Mouse (Mus musculus): Measurements from ENCODE around the gene Gnat3. TPM values are rescaled to one million over a fixed set of nuclear protein-coding genes. Genes with fewer than 3 reads are reported as not detected.

The Gnat3 gene
- polyA plus RNA-seq, 1 experiment from 2014 or later = not detected

GRCm38 (mm10) chr5:17980501-17981121 is 18.3 kb downstream of the Gnat3 start:
- no peaks in the 10 kb centered on the region for H3K27me3 ChIP-seq
- H3K27ac ChIP-seq = no peak overlapping the region
- no peaks in the 10 kb centered on the region for H3K9me3 ChIP-seq
- H3K9ac ChIP-seq = no peak overlapping the region
- no peaks in the 10 kb centered on the region for H3K36me3 ChIP-seq (replicated peaks)
- no peak overlapping the region for H3K4me2 ChIP-seq
- 89% methylated on average over 5 of the region's 5 CpGs for WGBS
- ATAC-seq (ENCODE audit: low FRiP score) = no peak
- H3K4me3 ChIP-seq (replicated peaks) = no peak overlapping the region
- H3K4me1 ChIP-seq = no peaks in the 10 kb centered on the region

- Histone ChIP-seq H3K4me2 (no peak overlapping the region), H3K9me3 (no peaks in the 10 kb centered on the region), H3K36me3 (replicated peaks) (no peaks in the 10 kb centered on the region), H3K27me3 (no peaks in the 10 kb centered on the region), H3K27ac (no peak overlapping the region), H3K4me1 (no peaks in the 10 kb centered on the region), H3K4me3 (replicated peaks) (no peak overlapping the region), H3K9ac (no peak overlapping the region)
- no peak for ATAC-seq (ENCODE audit: low FRiP score)
- WGBS = 78% methylated on average over 4 of the region's 4 CpGs
Measured at GRCm38 (mm10) chr5:17982770-17983169, 20.4 kb downstream of the Gnat3 start.

- Histone ChIP-seq H3K4me3 (replicated peaks) (no peak overlapping the region), H3K27ac (no peak overlapping the region), H3K36me3 (replicated peaks) (no peaks in the 10 kb centered on the region), H3K27me3 (no peaks in the 10 kb centered on the region), H3K9ac (no peak overlapping the region), H3K4me2 (no peak overlapping the region), H3K4me1 (no peaks in the 10 kb centered on the region), H3K9me3 (no peaks in the 10 kb centered on the region)
- no peak for ATAC-seq (ENCODE audit: low FRiP score)
- WGBS = 87% methylated on average over 3 of the region's 3 CpGs
Measured at GRCm38 (mm10) chr5:17984522-17984921, 22.2 kb downstream of the Gnat3 start.

GRCm38 (mm10) chr5:17986611-17987010 is 24.3 kb downstream of the Gnat3 start:
- H3K9ac ChIP-seq = no peak overlapping the region
- no peak overlapping the region for H3K4me3 ChIP-seq (replicated peaks)
- WGBS = 69% methylated on average over 3 of the region's 3 CpGs
- no peaks in the 10 kb centered on the region for H3K36me3 ChIP-seq (replicated peaks)
- no peak overlapping the region for H3K4me2 ChIP-seq
- no peaks in the 10 kb centered on the region for H3K4me1 ChIP-seq
- H3K27me3 ChIP-seq = no peaks in the 10 kb centered on the region
- H3K9me3 ChIP-seq = no peaks in the 10 kb centered on the region
- ATAC-seq (ENCODE audit: low FRiP score) = no peak
- H3K27ac ChIP-seq = no peak overlapping the region

GRCm38 (mm10) chr5:17990618-17991017 is 28.3 kb downstream of the Gnat3 start:
- Histone ChIP-seq H3K9ac (no peak overlapping the region), H3K27me3 (no peaks in the 10 kb centered on the region), H3K9me3 (no peaks in the 10 kb centered on the region), H3K36me3 (replicated peaks) (no peaks in the 10 kb centered on the region), H3K27ac (no peak overlapping the region), H3K4me2 (no peak overlapping the region), H3K4me1 (no peaks in the 10 kb centered on the region), H3K4me3 (replicated peaks) (no peak overlapping the region)
- 81% methylated on average over 6 of the region's 6 CpGs for WGBS
- no peak for ATAC-seq (ENCODE audit: low FRiP score)

- 67% methylated on average over 2 of the region's 2 CpGs for WGBS
- Histone ChIP-seq H3K4me1 (no peaks in the 10 kb centered on the region), H3K4me2 (no peak overlapping the region), H3K9me3 (no peaks in the 10 kb centered on the region), H3K27ac (no peak overlapping the region), H3K9ac (no peak overlapping the region), H3K27me3 (no peaks in the 10 kb centered on the region), H3K36me3 (replicated peaks) (no peaks in the 10 kb centered on the region), H3K4me3 (replicated peaks) (no peak overlapping the region)
- ATAC-seq (ENCODE audit: low FRiP score) = no peak
Measured at GRCm38 (mm10) chr5:17999570-17999969, 37.2 kb downstream of the Gnat3 start.

- Histone ChIP-seq H3K9me3 (no peaks in the 10 kb centered on the region), H3K27me3 (no peaks in the 10 kb centered on the region), H3K4me1 (no peaks in the 10 kb centered on the region), H3K4me2 (no peak overlapping the region), H3K4me3 (replicated peaks) (no peak overlapping the region), H3K27ac (no peak overlapping the region), H3K36me3 (replicated peaks) (no peaks in the 10 kb centered on the region), H3K9ac (no peak overlapping the region)
- ATAC-seq (ENCODE audit: low FRiP score) = no peak
- whole genome bisulfite sequencing = 62% methylated on average over 6 of the region's 6 CpGs
Measured at GRCm38 (mm10) chr5:18000185-18000584, 37.8 kb downstream of the Gnat3 start.

- 14% methylated on average over 4 of the region's 4 CpGs for WGBS
- H3K9me3 ChIP-seq = no peaks in the 10 kb centered on the region
- no peak overlapping the region for H3K4me3 ChIP-seq (replicated peaks)
- H3K4me2 ChIP-seq = no peak overlapping the region
- ATAC-seq (ENCODE audit: low FRiP score) = no peak
- H3K9ac ChIP-seq = no peak overlapping the region
- no peak overlapping the region for H3K27ac ChIP-seq
- no peaks in the 10 kb centered on the region for H3K36me3 ChIP-seq (replicated peaks)
- no peaks in the 10 kb centered on the region for H3K27me3 ChIP-seq
- no peaks in the 10 kb centered on the region for H3K4me1 ChIP-seq
Measured at GRCm38 (mm10) chr5:18001646-18002045, 39.3 kb downstream of the Gnat3 start.

- Histone ChIP-seq H3K4me1 (no peaks in the 10 kb centered on the region), H3K4me3 (replicated peaks) (no peak overlapping the region), H3K4me2 (no peak overlapping the region), H3K9me3 (no peaks in the 10 kb centered on the region), H3K27me3 (no peaks in the 10 kb centered on the region), H3K27ac (no peak overlapping the region), H3K9ac (no peak overlapping the region), H3K36me3 (replicated peaks) (no peaks in the 10 kb centered on the region)
- ATAC-seq (ENCODE audit: low FRiP score) = no peak
- WGBS = 87% methylated on average over 6 of the region's 6 CpGs
Measured at GRCm38 (mm10) chr5:18003675-18004074, 41.3 kb downstream of the Gnat3 start.

- no peaks in the 10 kb centered on the region for H3K27me3 ChIP-seq
- no peak overlapping the region for H3K9ac ChIP-seq
- H3K4me1 ChIP-seq = no peaks in the 10 kb centered on the region
- 71% methylated on average over 3 of the region's 3 CpGs for WGBS
- H3K27ac ChIP-seq = no peak overlapping the region
- no peak for ATAC-seq (ENCODE audit: low FRiP score)
- H3K9me3 ChIP-seq = no peaks in the 10 kb centered on the region
- no peak overlapping the region for H3K4me3 ChIP-seq (replicated peaks)
- H3K4me2 ChIP-seq = no peak overlapping the region
- no peaks in the 10 kb centered on the region for H3K36me3 ChIP-seq (replicated peaks)
Measured at GRCm38 (mm10) chr5:18004824-18005611, 42.7 kb downstream of the Gnat3 start.

- H3K9ac ChIP-seq = no peak overlapping the region
- no peak overlapping the region for H3K27ac ChIP-seq
- no peaks in the 10 kb centered on the region for H3K4me1 ChIP-seq
- no peaks in the 10 kb centered on the region for H3K36me3 ChIP-seq (replicated peaks)
- 96% methylated on average over 2 of the region's 2 CpGs for WGBS
- no peaks in the 10 kb centered on the region for H3K27me3 ChIP-seq
- no peak overlapping the region for H3K4me3 ChIP-seq (replicated peaks)
- no peak for ATAC-seq (ENCODE audit: low FRiP score)
- no peaks in the 10 kb centered on the region for H3K9me3 ChIP-seq
- H3K4me2 ChIP-seq = no peak overlapping the region
Measured at GRCm38 (mm10) chr5:18006157-18006556, 43.8 kb downstream of the Gnat3 start.

- no peaks in the 10 kb centered on the region for H3K4me1 ChIP-seq
- no peak overlapping the region for H3K4me3 ChIP-seq (replicated peaks)
- no peak for ATAC-seq (ENCODE audit: low FRiP score)
- H3K27me3 ChIP-seq = no peaks in the 10 kb centered on the region
- no peak overlapping the region for H3K27ac ChIP-seq
- H3K9me3 ChIP-seq = no peaks in the 10 kb centered on the region
- H3K36me3 ChIP-seq (replicated peaks) = no peaks in the 10 kb centered on the region
- H3K4me2 ChIP-seq = no peak overlapping the region
- H3K9ac ChIP-seq = no peak overlapping the region
Measured at GRCm38 (mm10) chr5:18007067-18007466, 44.7 kb downstream of the Gnat3 start.

GRCm38 (mm10) chr5:18010301-18010700 is 48.0 kb downstream of the Gnat3 start:
- Histone ChIP-seq H3K9me3 (no peaks in the 10 kb centered on the region), H3K4me2 (no peak overlapping the region), H3K4me1 (no peaks in the 10 kb centered on the region), H3K4me3 (replicated peaks) (no peak overlapping the region), H3K27me3 (no peaks in the 10 kb centered on the region), H3K9ac (no peak overlapping the region), H3K36me3 (replicated peaks) (no peaks in the 10 kb centered on the region), H3K27ac (no peak overlapping the region)
- 47% methylated on average over 5 of the region's 5 CpGs for WGBS
- ATAC-seq (ENCODE audit: low FRiP score) = no peak

All from forebrain, embryonic 12.5 days (tissue).